Mouse (Mus musculus) gastrocnemius, adult 8-10 months (tissue): Measurements from ENCODE around the gene Trim7. TPM values are rescaled to one million over a fixed set of nuclear protein-coding genes. Genes with fewer than 3 reads are reported as not detected.
"Not testable (repeated sequence)": the region's sequence is repeated elsewhere in the genome, so short reads cannot be mapped to it uniquely, and the experiment has no call there.

ENCODE experiments used
- DNase-seq, 2 experiments: peaks; one replicate each; pipeline ENCODE4 v3.0.0; 2022; ENCODE audit warnings: low spot score in 2 of 2
- total RNA-seq, 4 experiments: library from RNA; stranded (reverse); gene quantifications; 2 replicates each; pipeline ENCODE4 v1.2.4; 2022

Trim7 gene
- total RNA-seq, 4 experiments from 2014 or later: 25.5 to 30.8 (median 29.7) TPM

GRCm38 (mm10) chr11:48801831-48802772, 23.8 kb upstream of the Trim7 start:
- DNase-seq: no peak

- no peak for DNase-seq
Measured at GRCm38 (mm10) chr11:48803988-48804387, 22.0 kb upstream of the Trim7 start.

- no peak for DNase-seq
Measured at GRCm38 (mm10) chr11:48804922-48805321, 21.0 kb upstream of the Trim7 start.

- no peak for DNase-seq
Measured at GRCm38 (mm10) chr11:48806856-48807562, 18.9 kb upstream of the Trim7 start.

- no peak for DNase-seq
Measured at GRCm38 (mm10) chr11:48807563-48808303, 18.2 kb upstream of the Trim7 start.

GRCm38 (mm10) chr11:48808304-48808646, 17.7 kb upstream of the Trim7 start:
- DNase-seq: no peak

GRCm38 (mm10) chr11:48808737-48809433, 17.1 kb upstream of the Trim7 start:
- peak in 1 of 2 experiments; percentile 9 for DNase-seq

- DNase-seq: no peak
Measured at GRCm38 (mm10) chr11:48809434-48809830, 16.5 kb upstream of the Trim7 start.

GRCm38 (mm10) chr11:48810142-48810541, 15.8 kb upstream of the Trim7 start:
- no peak for DNase-seq

GRCm38 (mm10) chr11:48813782-48814181, 12.2 kb upstream of the Trim7 start:
- no peak for DNase-seq

- DNase-seq: no peak
Measured at GRCm38 (mm10) chr11:48815851-48816250, 10.1 kb upstream of the Trim7 start.

- DNase-seq: no peak
Measured at GRCm38 (mm10) chr11:48816281-48816781, 9.6 kb upstream of the Trim7 start.

- peak; percentile 98 to 99 for DNase-seq
Measured at GRCm38 (mm10) chr11:48816800-48817665, 8.9 kb upstream of the Trim7 start, which contains the start of gene Trim41. TSS of gene Trim41 (minus strand) at chr11:48817353.

- DNase-seq: no peak
Measured at GRCm38 (mm10) chr11:48817794-48818193, 8.1 kb upstream of the Trim7 start.

GRCm38 (mm10) chr11:48818346-48818745, 7.6 kb upstream of the Trim7 start:
- DNase-seq: peak; percentile 72 to 80

GRCm38 (mm10) chr11:48819614-48820307, 6.2 kb upstream of the Trim7 start:
- no peak for DNase-seq

- DNase-seq: no peak
Measured at GRCm38 (mm10) chr11:48820308-48820674, 5.6 kb upstream of the Trim7 start.

- DNase-seq: not testable (repeated sequence)
Measured at GRCm38 (mm10) chr11:48821299-48821698, 4.6 kb upstream of the Trim7 start.

- no peak for DNase-seq
Measured at GRCm38 (mm10) chr11:48822768-48823512, 3.0 kb upstream of the Trim7 start.
